Mouse (Mus musculus): Measurements from ENCODE around the gene Lsg1.

- TF ChIP-seq CTCF (IDR thresholded peaks at IDR 0.05; ENCODE audit: borderline replicate concordance, insufficient read depth, low read depth, low read length), result no peak
- TF ChIP-seq POLR2A (IDR thresholded peaks at IDR 0.05; ENCODE audit: borderline replicate concordance, insufficient read depth, low read length), result no peak
Observed at GRCm38 (mm10) chr16:30627586-30628337, 40.4 kb upstream of the Lsg1 start.
